Comparison of ENCODE assay signal across 20 mouse cellular contexts in the genomic region with DNA sequence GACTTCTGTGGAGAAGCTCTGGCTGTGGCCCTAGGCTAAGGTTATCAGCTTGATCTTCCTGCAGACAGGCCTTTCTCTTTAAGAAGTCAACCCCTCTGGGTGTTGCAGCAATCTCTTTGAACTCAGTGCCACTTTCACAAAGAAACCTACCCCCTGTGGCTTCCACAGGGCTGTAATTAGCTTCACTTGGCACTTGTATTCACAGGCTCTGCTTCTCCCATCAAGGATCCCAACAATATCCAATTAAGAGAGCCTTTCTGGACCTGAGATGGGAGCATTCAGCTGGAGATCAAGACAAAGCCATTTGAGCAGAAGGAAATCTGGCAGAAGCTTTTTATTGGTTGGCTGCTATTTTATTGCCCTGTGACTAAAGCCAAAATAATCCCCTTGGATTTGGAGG.
DNase-seq lines count a peak whose midpoint lies in the region; ATAC-seq and TF ChIP-seq lines count a peak whose summit lies in the region.
"Had no signal": no experiment of that assay in that cellular context is flagged by ENCODE, and none has a peak within 500 bp of the region (broad histone marks: within the 10 kb centered on the region; RNA-seq: fewer than 3 reads in every experiment).

No protein-coding gene starts in this region.

- intact Hi-C loops in gastrocnemius, adult 2 months (cut with DNase I), result no loop called here

- TF ChIP-seq CTCF in gastrocnemius, adult 2 months (IDR thresholded peaks at IDR 0.05), result no peak

- peak; percentile 45; the same call in 1 of the 2 replicates for ATAC-seq in hindbrain, embryonic 16.5 days
- no peak for ATAC-seq in hindbrain, embryonic 14.5 days (ENCODE audit: low FRiP score)
- no peak for ATAC-seq in embryonic facial prominence, embryonic 11.5 days (replicated peaks; ENCODE audit: insufficient number of reproducible peaks, low FRiP score, low TSS enrichment, low read depth)
- ATAC-seq in megakaryocyte, adult 5-6 weeks (ENCODE audit: poor library complexity, severe bottlenecking), result no peak
- ATAC-seq: intestine, postnatal 0 days; liver, postnatal 0 days had no signal

- no peak overlapping the region for H3K4me3 ChIP-seq in hindbrain, embryonic 16.5 days (ENCODE audit: low read length)
- H3K4me3 ChIP-seq in hindbrain, embryonic 14.5 days (replicated peaks; ENCODE audit: low read length), result no peak overlapping the region
- no peak overlapping the region for H3K4me3 ChIP-seq in embryonic facial prominence, embryonic 11.5 days (ENCODE audit: low read depth, low read length)
- H3K4me3 ChIP-seq in gastrocnemius, adult 2 months, result no peak overlapping the region
- H3K4me3 ChIP-seq: embryonic facial prominence, embryonic 12.5 days; heart, adult 2 months; limb, embryonic 13.5 days; myocyte; stomach, embryonic 15.5 days had no signal

- H3K4me2 ChIP-seq in hindbrain, embryonic 16.5 days (ENCODE audit: low read length), result no peak overlapping the region
- no peak overlapping the region for H3K4me2 ChIP-seq in hindbrain, embryonic 14.5 days (replicated peaks)
- H3K4me2 ChIP-seq in embryonic facial prominence, embryonic 11.5 days (ENCODE audit: low read depth, low read length), result no peak overlapping the region
- H3K4me2 ChIP-seq: embryonic facial prominence, embryonic 12.5 days; limb, embryonic 13.5 days; stomach, embryonic 15.5 days had no signal

- DNase-seq in hindbrain, embryonic 14.5 days (ENCODE audit: low spot score), result no peak
- DNase-seq in embryonic facial prominence, embryonic 11.5 days (ENCODE audit: low spot score), result peak; percentile 2
- peak; percentile 10 for DNase-seq in forelimb bud, embryonic 11.5 days (ENCODE audit: low read depth, low spot score)
- DNase-seq in retina, embryonic 14.5 days (ENCODE audit: low spot score), result peak; percentile 39
- no peak for DNase-seq in gastrocnemius, adult 2 months
- no peak for DNase-seq in kidney, postnatal 10 days
- DNase-seq: adrenal gland, postnatal 25 days; B cell, adult 2 months; heart, adult 2 months; heart, postnatal 10 days; kidney, postnatal 25 days; liver, postnatal 0 days; lung, postnatal 36 days had no signal

- H3K27me3 ChIP-seq in hindbrain, embryonic 16.5 days (replicated peaks; ENCODE audit: control insufficient read depth, insufficient read depth, low read length), result no peaks in the 10 kb centered on the region
- H3K27me3 ChIP-seq in hindbrain, embryonic 14.5 days (ENCODE audit: control insufficient read depth, insufficient read depth, low read length), result no peaks in the 10 kb centered on the region
- no peaks in the 10 kb centered on the region for H3K27me3 ChIP-seq in embryonic facial prominence, embryonic 11.5 days (ENCODE audit: control insufficient read depth, insufficient read depth, low read length)
- H3K27me3 ChIP-seq: embryonic facial prominence, embryonic 12.5 days; limb, embryonic 13.5 days; stomach, embryonic 15.5 days had no signal

- H3K9me3 ChIP-seq in hindbrain, embryonic 16.5 days (ENCODE audit: control insufficient read depth, low read length), result no peaks in the 10 kb centered on the region
- H3K9me3 ChIP-seq in hindbrain, embryonic 14.5 days (ENCODE audit: control insufficient read depth, low read length), result no peaks in the 10 kb centered on the region
- no peaks in the 10 kb centered on the region for H3K9me3 ChIP-seq in embryonic facial prominence, embryonic 11.5 days (replicated peaks; ENCODE audit: control insufficient read depth, low read length)
- H3K9me3 ChIP-seq: embryonic facial prominence, embryonic 12.5 days; limb, embryonic 13.5 days; stomach, embryonic 15.5 days had no signal

- H3K9ac ChIP-seq in hindbrain, embryonic 16.5 days (ENCODE audit: low read depth, low read length), result no peak overlapping the region
- no peak overlapping the region for H3K9ac ChIP-seq in hindbrain, embryonic 14.5 days
- H3K9ac ChIP-seq in embryonic facial prominence, embryonic 11.5 days (replicated peaks; ENCODE audit: low read length), result no peak overlapping the region
- H3K9ac ChIP-seq: embryonic facial prominence, embryonic 12.5 days; limb, embryonic 13.5 days; liver, postnatal 0 days; stomach, embryonic 15.5 days had no signal

- H3K4me1 ChIP-seq in hindbrain, embryonic 16.5 days (ENCODE audit: control insufficient read depth, insufficient read depth, low read depth, low read length), result no peaks in the 10 kb centered on the region
- H3K4me1 ChIP-seq in hindbrain, embryonic 14.5 days (replicated peaks; ENCODE audit: control insufficient read depth, insufficient read depth, low read length), result no peaks in the 10 kb centered on the region
- no peaks in the 10 kb centered on the region for H3K4me1 ChIP-seq in embryonic facial prominence, embryonic 11.5 days (ENCODE audit: control insufficient read depth, insufficient read depth, low read length)
- H3K4me1 ChIP-seq: embryonic facial prominence, embryonic 12.5 days; limb, embryonic 13.5 days; stomach, embryonic 15.5 days had no signal

- no peak overlapping the region for H3K27ac ChIP-seq in hindbrain, embryonic 16.5 days (ENCODE audit: low read depth, low read length)
- no peak overlapping the region for H3K27ac ChIP-seq in hindbrain, embryonic 14.5 days
- no peak overlapping the region for H3K27ac ChIP-seq in embryonic facial prominence, embryonic 11.5 days (replicated peaks; ENCODE audit: low read depth, low read length)
- no peak overlapping the region for H3K27ac ChIP-seq in gastrocnemius, adult 2 months
- H3K27ac ChIP-seq: embryonic facial prominence, embryonic 12.5 days; heart, adult 2 months; limb, embryonic 13.5 days; stomach, embryonic 15.5 days had no signal

- H3K36me3 ChIP-seq in hindbrain, embryonic 16.5 days (ENCODE audit: control insufficient read depth, insufficient read depth, low read length), result no peaks in the 10 kb centered on the region
- H3K36me3 ChIP-seq in hindbrain, embryonic 14.5 days (replicated peaks; ENCODE audit: control insufficient read depth, insufficient read depth), result no peaks in the 10 kb centered on the region
- H3K36me3 ChIP-seq in embryonic facial prominence, embryonic 11.5 days (replicated peaks; ENCODE audit: control insufficient read depth, insufficient read depth, low read depth, low read length), result no peaks in the 10 kb centered on the region
- H3K36me3 ChIP-seq: embryonic facial prominence, embryonic 12.5 days; limb, embryonic 13.5 days; stomach, embryonic 15.5 days had no signal

Comparison
In these comparisons a context has a peak if more than half of its experiments do, and no peak if none do; other contexts are left out.
1. DNase-seq: peak in embryonic facial prominence, embryonic 11.5 days (single experiment), forelimb bud, embryonic 11.5 days (single experiment) and retina, embryonic 14.5 days (single experiment); none in hindbrain, embryonic 14.5 days (single experiment), gastrocnemius, adult 2 months (single experiment) and kidney, postnatal 10 days (single experiment).